Mouse (Mus musculus) limb, embryonic 15.5 days (tissue): ENCODE measurements around the gene Themis2. TPM values are rescaled to one million over a fixed set of nuclear protein-coding genes. Genes with fewer than 3 reads are reported as not detected.

Experiments used
- ATAC-seq: fragments of 200-750 bp; cut with Nextera tagmentation; 2 replicates; pipeline ENCODE4 v1.8.0; 2017; ENCODE audit warnings: low read depth, moderate TSS enrichment; ENCODE audit not compliant: insufficient number of reproducible peaks, low FRiP score, low TSS enrichment
- H3K27ac ChIP-seq: fragments of 300-500 bp; sonication (generic); 2 replicates; pipeline ENCODE4 v1.5.1; 2015; ENCODE audit warnings: moderate library complexity, mild to moderate bottlenecking, inconsistent platforms
- H3K27me3 ChIP-seq: fragments of 300-500 bp; sonication (generic); 2 replicates; pipeline ENCODE4 v1.6.1; 2015; ENCODE audit warnings: inconsistent platforms
- H3K36me3 ChIP-seq: fragments of 300-500 bp; sonication (generic); 2 replicates; pipeline ENCODE4 v1.6.1; 2015; ENCODE audit warnings: inconsistent platforms
- H3K4me1 ChIP-seq: fragments of 300-500 bp; sonication (generic); 2 replicates; pipeline ENCODE4 v1.6.1; 2015; ENCODE audit warnings: inconsistent platforms
- H3K4me2 ChIP-seq: fragments of 300-500 bp; sonication (generic); 2 replicates; pipeline ENCODE4 v1.6.1; 2015; ENCODE audit warnings: mild to moderate bottlenecking, inconsistent platforms
- H3K4me3 ChIP-seq: fragments of 300-500 bp; sonication (generic); 2 replicates; pipeline ENCODE4 v1.5.1; 2015; ENCODE audit warnings: mild to moderate bottlenecking, inconsistent platforms
- H3K9ac ChIP-seq: fragments of 300-500 bp; sonication (generic); 2 replicates; pipeline ENCODE4 v1.6.1; 2015; ENCODE audit warnings: inconsistent platforms
- H3K9me3 ChIP-seq: fragments of 300-500 bp; sonication (generic); 2 replicates; pipeline ENCODE4 v1.6.1; 2016; ENCODE audit warnings: inconsistent platforms
- WGBS: fragments of 180-500 bp; shearing (Covaris S2); methylation state at CpG from one replicate; pipeline ENCODE4 v1.1.7; 2015; 5-methylcytosine and 5-hydroxymethylcytosine counted together
- polyA plus RNA-seq: library from polyadenylated mRNA; unstranded; fragments of >200 nt; fragmentation: Nextera tagmentation; extraction: Ambion mirVana; gene quantifications from 2 replicates; pipeline ENCODE4 v1.2.1, GENCODE M21; 2015

Themis2 gene
- polyA plus RNA-seq = 1.3 and 1.8 TPM in 2 replicates

DNA sequence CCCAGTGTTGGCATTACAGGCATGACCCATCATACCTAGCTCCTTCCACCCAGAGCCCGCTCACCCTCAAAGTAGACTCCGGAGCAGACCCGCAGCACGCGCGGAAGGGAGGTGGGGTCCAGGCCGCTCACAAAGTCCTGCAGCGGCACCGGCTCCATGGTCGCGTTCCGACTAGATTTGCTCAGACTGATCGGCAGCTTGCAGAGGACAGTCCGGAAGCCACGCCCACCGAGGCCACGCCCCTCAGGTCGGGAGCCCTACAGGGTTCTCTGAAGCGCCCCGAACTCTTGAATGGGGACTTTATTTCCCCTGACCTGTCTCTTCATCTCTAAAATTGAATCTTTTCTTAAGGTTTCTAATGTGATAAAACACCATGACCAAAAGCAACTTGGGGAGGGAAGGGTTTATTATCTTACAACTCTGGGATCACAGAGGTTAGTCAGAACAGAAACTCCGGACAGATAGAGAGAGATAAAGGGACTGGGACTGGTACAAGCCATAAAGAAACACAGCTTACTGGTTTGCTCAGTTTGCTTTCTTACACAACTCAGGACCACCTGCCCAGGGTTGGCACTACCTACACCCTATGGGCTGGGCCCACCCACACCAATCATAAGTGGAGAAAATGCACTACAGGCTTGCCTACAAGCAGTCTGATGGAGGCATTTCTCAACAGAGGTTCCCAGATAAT, at the start of gene Themis2:
TSS of gene Themis2 (minus strand) at position 192 of the 691 bp plus-strand sequence.
- WGBS = 2% methylated on average over 21 of the region's 21 CpGs
- no peak within 1 kb of the TSS for H3K27ac ChIP-seq
- H3K4me1 ChIP-seq = peaks cover 3% of the 10 kb centered on the region
- ATAC-seq = no peak
- peak within 1 kb of the TSS; percentile 54 for H3K4me2 ChIP-seq
- H3K9me3 ChIP-seq = no peaks in the 10 kb centered on the region
- H3K36me3 ChIP-seq = no peaks in the 10 kb centered on the region
- peak within 1 kb of the TSS; percentile 33 for H3K4me3 ChIP-seq
- H3K27me3 ChIP-seq = peaks cover 20% of the 10 kb centered on the region
- no peak within 1 kb of the TSS for H3K9ac ChIP-seq

DNA sequence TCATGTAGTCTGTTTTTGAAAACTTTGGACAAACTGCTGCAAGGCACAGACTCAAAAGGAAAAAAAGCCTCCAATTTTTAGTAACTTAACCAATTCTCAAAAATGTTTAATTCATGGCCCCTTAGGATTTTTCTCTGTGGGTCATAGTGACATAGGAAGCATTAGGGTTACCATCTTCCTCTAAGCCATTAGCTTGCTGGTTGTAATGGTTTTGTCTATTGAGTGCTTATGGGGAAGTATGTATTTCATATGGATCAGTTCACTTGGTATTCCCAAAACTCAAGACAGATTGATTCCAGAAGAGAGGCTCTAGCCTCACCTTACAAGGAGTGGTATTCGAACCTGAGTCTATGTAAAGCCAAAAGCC, 47.5 kb upstream of the Themis2 start:
- no peak for ATAC-seq
- 81% methylated on average over 1 of the region's 1 CpGs for WGBS
- Histone ChIP-seq H3K4me2 (peak overlapping the region; percentile 66), H3K4me3 (peak overlapping the region; percentile 79), H3K27ac (peak overlapping the region; percentile 78), H3K27me3 (no peaks in the 10 kb centered on the region), H3K9me3 (no peaks in the 10 kb centered on the region), H3K4me1 (peaks cover 7% of the 10 kb centered on the region), H3K9ac (no peak overlapping the region), H3K36me3 (peaks cover 19% of the 10 kb centered on the region)

DNA sequence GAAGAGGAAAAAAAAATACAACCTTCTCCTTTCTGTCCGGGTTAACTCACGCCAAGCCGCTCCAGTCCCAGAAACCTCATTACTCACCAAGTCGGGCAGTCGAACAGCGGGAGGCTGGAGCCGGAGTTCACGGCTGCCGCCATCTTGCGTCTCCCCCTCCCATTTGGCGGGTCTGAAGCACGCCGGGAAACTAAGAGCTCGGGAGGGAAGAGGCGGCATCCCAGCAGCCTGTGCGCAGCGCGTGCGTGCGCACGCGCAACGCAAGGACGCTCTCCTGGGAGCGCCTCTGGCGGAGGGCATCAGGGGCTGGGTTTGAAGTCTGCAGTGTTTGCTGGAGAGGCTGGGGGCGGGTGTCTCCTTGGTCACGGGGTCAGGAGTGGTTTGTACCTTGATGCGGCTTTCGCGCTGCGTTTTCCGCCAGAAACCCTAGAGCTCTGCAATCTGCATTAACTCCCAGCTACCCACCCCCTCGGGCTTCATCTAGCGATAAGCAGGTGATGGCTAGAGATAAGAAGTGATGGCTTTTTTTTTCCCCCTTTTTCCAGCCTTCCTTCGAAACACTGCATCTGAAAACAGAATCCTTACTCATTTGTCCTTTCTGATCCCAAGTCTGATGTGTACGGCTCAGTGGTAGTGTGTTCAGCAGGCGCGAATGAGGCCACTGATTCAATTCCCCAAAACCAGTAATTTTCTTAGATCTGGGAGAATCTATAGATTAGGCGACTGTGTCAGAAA, 47.0 kb upstream of the Themis2 start, which contains the start of gene Ppp1r8:
TSS of gene Ppp1r8 (minus strand) at position 200 of the 735 bp plus-strand sequence.
- Histone ChIP-seq H3K4me1 (peaks cover 7% of the 10 kb centered on the region), H3K9ac (peak within 1 kb of the TSS; percentile 84), H3K27me3 (no peaks in the 10 kb centered on the region), H3K4me2 (peak within 1 kb of the TSS; percentile 66), H3K36me3 (peaks cover 25% of the 10 kb centered on the region), H3K27ac (peak within 1 kb of the TSS; percentile 78), H3K9me3 (no peaks in the 10 kb centered on the region), H3K4me3 (peak within 1 kb of the TSS; percentile 79)
- ATAC-seq = peak; percentile 96
- under 1% methylated on average over 40 of the region's 40 CpGs for WGBS

DNA sequence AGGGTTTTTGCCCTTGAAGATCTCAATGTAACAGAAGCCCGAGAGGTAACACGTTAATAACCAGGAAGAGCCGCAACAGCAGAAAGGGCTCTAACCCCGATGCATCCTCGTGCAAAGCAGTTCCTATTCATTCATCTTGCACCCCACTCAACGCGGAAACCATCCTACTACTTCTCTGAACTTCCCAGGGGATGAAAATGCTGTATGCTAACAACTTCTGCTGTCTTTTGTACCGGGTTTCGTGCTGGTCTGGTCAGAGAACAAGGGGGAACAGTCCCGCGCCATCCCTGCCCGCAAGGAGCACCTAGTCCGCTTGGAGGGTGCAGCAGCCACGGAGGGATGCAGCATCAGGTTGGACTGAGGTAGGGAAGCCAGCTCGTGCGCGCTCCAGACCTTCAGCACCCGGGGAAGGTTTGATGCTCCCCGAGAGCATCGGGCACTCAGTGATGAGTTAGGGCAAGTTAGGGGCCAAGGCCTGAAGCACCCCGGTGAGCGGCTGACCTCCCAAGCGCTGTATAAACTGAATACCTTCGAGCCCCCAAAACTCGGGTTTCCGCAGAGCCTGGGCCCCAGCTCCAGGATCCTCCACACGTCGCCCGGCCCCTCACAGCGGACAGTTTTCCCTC, 46.2 kb upstream of the Themis2 start:
- peak; percentile 10; the same call in 1 of the 2 replicates for ATAC-seq
- peak overlapping the region; percentile 84 for H3K9ac ChIP-seq
- WGBS = under 1% methylated on average over 30 of the region's 30 CpGs
- no peaks in the 10 kb centered on the region for H3K27me3 ChIP-seq
- peaks cover 7% of the 10 kb centered on the region for H3K4me1 ChIP-seq
- H3K27ac ChIP-seq = peak overlapping the region; percentile 78
- peaks cover 29% of the 10 kb centered on the region for H3K36me3 ChIP-seq
- H3K4me3 ChIP-seq = peak overlapping the region; percentile 79
- H3K9me3 ChIP-seq = no peaks in the 10 kb centered on the region
- H3K4me2 ChIP-seq = peak overlapping the region; percentile 66

DNA sequence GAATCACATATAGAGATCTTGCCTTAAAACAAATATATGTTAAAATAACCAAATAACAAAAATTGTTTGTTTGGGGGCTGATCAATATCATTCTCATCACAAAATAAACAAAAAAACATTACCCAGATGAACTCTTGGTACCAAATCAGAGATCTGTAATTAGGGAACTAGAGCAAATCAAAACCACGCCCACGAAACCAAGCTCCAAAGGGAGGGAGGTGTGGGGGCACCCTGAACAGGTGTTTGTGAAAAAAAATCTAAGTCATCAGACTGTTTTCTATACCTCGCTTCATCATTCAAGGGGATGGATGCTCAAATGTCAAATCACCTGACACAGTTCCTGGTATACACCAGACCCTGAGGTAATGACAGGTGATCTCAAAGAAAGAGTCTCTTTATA, 45.3 kb upstream of the Themis2 start:
- H3K36me3 ChIP-seq = peaks cover 38% of the 10 kb centered on the region
- no peak overlapping the region for H3K9ac ChIP-seq
- H3K27me3 ChIP-seq = no peaks in the 10 kb centered on the region
- H3K4me2 ChIP-seq = peak overlapping the region; percentile 66
- WGBS = 82% methylated on average over 3 of the region's 3 CpGs
- no peak for ATAC-seq
- H3K27ac ChIP-seq = no peak overlapping the region
- H3K4me3 ChIP-seq = peak overlapping the region; percentile 79
- H3K4me1 ChIP-seq = peaks cover 7% of the 10 kb centered on the region
- no peaks in the 10 kb centered on the region for H3K9me3 ChIP-seq

DNA sequence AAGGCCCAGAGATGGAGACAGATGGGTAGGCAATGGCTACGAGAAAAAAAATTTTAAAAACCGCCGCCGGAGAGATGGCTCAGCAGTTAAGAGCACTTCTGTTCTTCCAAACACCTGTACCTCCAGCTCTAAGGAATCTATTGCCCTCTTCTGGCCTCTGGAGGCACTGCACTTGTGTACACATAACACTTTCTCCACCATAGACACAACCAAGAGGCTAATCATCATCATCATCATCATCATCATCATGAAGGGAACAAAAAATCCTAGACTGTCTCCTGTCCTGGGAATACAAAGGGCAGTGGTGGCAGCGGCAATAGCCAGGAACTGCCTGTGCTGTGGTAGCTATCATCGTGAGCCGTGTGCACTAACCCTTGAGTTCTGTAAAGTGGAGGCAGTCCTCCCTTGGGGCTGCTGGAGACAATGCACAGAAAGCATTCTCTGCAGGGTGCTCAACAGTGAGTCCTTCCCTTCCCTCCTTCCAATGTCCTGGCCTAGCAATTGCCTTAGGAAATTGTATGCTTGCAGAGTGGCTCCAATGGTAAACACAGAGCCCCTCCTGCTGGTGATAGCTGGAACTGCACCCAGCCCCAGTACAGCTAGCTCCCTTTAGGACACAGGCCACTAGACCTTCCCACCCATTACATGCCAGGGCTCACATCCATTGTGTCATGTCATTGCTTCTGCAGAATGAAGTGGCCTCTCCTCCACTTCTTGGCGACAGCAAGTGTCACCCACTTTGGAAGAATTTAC, 27.6 kb upstream of the Themis2 start:
- 73% methylated on average over 8 of the region's 8 CpGs for WGBS
- ATAC-seq = no peak
- Histone ChIP-seq H3K4me3 (no peak overlapping the region), H3K27ac (no peak overlapping the region), H3K9me3 (no peaks in the 10 kb centered on the region; the same call in 1 of the 2 replicates), H3K36me3 (peaks cover 39% of the 10 kb centered on the region), H3K9ac (no peak overlapping the region), H3K4me2 (no peak overlapping the region), H3K4me1 (no peaks in the 10 kb centered on the region), H3K27me3 (no peaks in the 10 kb centered on the region)

DNA sequence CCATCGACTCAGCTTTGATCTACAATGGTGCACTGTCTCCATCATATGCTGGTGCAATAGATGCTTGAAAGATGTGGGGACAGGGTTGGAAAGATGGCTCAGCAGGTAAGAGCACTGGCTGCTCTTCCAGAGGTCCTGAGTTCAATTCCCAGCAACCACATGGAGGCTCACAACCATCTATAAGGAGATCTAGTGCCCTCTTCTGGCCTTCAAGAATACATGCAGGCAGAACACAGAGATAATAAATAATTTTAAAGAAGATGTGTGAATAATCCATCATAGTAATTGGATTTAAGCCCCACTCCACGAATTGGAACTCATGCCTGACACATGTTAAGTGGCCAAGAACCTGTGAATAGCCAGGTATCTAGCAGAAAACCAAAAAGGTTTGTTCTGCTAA, 22.3 kb upstream of the Themis2 start:
- ATAC-seq = no peak
- Histone ChIP-seq H3K9ac (no peak overlapping the region), H3K4me2 (no peak overlapping the region), H3K4me1 (no peaks in the 10 kb centered on the region), H3K4me3 (no peak overlapping the region), H3K27me3 (no peaks in the 10 kb centered on the region), H3K27ac (no peak overlapping the region), H3K9me3 (no peaks in the 10 kb centered on the region; the same call in 1 of the 2 replicates), H3K36me3 (no peaks in the 10 kb centered on the region)
- WGBS = 52% methylated on average over 2 of the region's 2 CpGs

DNA sequence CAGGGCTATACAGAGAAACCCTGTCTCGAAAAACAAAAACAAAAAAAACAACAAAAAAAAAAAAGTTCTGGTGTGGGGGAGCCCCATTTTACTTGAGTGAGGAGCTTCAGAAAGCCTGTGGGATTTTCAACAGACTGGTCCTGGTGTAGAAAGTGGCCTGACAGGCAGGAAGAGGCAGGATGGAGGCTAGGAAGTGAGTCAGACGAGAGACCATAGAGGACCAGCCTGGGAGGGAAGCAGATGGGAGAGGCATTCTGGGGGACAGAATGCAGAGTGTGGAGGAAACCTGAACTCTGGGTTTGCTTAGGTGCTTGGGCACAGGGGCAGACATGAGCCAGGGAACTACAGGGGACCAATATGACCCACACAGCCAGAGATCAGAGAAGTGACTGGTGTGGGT, 20.7 kb upstream of the Themis2 start:
- WGBS = 65% methylated on average over 2 of the region's 2 CpGs

DNA sequence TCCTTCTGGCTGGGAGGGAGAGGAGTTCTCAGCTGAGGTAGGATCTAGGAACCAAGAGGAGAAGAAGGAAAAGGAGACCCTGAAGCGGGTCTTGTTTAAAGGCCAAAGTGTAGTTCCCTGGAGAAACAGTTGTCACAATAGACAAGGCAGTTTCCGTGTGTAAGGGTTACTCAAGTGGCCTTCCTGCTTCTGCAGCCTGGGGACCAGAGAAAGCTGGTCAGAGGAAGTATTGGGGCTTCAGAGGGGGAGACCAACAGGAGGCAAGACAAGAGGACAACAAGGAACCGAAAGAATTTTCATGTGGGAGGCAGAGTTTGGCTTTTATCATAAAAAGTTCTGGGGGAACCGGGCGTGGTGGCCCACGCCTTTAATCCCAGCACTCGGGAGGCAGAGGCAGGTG, 20.2 kb upstream of the Themis2 start:
- no peak for ATAC-seq
- Histone ChIP-seq H3K36me3 (no peaks in the 10 kb centered on the region), H3K4me1 (no peaks in the 10 kb centered on the region), H3K27ac (no peak overlapping the region), H3K4me3 (no peak overlapping the region), H3K9ac (no peak overlapping the region), H3K27me3 (no peaks in the 10 kb centered on the region), H3K9me3 (no peaks in the 10 kb centered on the region; the same call in 1 of the 2 replicates), H3K4me2 (no peak overlapping the region)
- 79% methylated on average over 7 of the region's 7 CpGs for WGBS

More for the DNA sequence above, 20.7 kb upstream of the Themis2 start:
- Histone ChIP-seq H3K4me1 (no peaks in the 10 kb centered on the region), H3K9ac (no peak overlapping the region), H3K4me2 (no peak overlapping the region), H3K27me3 (no peaks in the 10 kb centered on the region), H3K4me3 (no peak overlapping the region), H3K9me3 (no peaks in the 10 kb centered on the region; the same call in 1 of the 2 replicates), H3K27ac (no peak overlapping the region), H3K36me3 (no peaks in the 10 kb centered on the region)
- ATAC-seq = no peak

DNA sequence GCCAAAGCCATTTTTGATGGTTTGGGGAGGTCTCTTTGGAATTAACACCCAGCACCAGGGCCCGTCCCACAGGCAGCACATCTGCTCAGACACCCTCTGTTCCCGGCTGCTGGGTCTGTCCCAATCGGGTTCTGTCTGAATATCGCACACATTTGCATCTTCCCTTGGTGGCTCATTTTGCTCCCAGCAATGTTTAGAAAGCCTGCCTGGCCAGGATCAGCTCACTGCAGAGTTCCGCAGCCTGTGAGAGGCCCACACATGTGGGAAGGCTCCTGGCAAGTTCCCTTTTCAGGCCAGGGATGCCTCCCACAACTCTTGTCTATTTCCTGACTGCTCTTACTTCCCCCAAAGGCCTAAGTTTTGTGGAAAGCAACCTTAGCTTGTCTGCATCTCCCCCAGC, 13.4 kb upstream of the Themis2 start:
- Histone ChIP-seq H3K4me3 (no peak overlapping the region), H3K9me3 (no peaks in the 10 kb centered on the region)
- 81% methylated on average over 5 of the region's 5 CpGs for WGBS

DNA sequence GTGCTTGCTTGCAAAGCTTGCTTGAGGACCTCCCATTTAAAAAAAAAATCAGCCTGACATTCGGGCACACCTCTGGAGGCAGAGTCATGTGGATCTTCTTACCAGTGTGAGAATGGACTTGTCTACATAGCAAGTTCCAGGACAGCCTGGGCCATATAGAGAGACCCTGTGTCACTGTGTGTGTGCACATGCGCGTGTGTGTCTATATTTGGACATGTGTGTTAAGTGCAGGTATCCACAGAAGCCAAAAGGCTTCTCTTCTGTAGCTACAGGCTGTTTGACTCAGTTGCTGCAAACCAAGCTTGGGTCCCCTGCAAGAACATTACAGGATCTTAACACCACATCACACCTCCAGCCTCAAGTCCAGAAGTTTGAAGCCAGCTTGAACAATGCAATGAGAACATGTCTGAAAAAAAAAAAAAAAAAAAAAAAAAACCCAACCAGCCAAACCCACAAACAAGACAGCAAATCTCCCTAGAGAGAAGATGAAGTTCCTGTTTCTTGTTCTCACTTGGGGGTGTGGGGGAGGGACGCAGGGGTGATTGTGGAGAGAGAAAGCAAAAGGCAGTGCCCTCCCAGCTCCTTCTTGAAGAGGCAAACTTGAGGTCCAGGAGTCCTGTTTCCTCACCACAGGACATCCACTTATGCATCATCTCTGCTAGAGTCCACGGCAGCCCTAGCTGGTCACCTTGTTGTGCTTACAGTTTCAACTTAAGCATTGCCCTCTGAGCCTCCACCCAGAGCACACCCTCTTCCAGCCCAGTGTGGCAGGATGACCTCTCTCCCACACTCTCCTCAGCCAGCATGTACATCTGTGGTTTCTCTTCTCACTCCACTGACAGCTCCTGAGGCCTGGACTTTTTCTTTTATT, 11.8 kb upstream of the Themis2 start:
- Histone ChIP-seq H3K4me2 (no peak overlapping the region), H3K27me3 (no peaks in the 10 kb centered on the region), H3K9ac (no peak overlapping the region), H3K4me3 (no peak overlapping the region), H3K9me3 (no peaks in the 10 kb centered on the region), H3K36me3 (no peaks in the 10 kb centered on the region), H3K4me1 (no peaks in the 10 kb centered on the region), H3K27ac (no peak overlapping the region)
- no peak for ATAC-seq
- WGBS = 66% methylated on average over 5 of the region's 5 CpGs

More for the DNA sequence above, 13.4 kb upstream of the Themis2 start:
- Histone ChIP-seq H3K4me2 (no peak overlapping the region), H3K27ac (no peak overlapping the region), H3K27me3 (no peaks in the 10 kb centered on the region), H3K9ac (no peak overlapping the region), H3K4me1 (no peaks in the 10 kb centered on the region), H3K36me3 (no peaks in the 10 kb centered on the region)
- no peak for ATAC-seq
